Mouse (Mus musculus) hindbrain, embryonic 15.5 days (tissue): ENCODE measurements around the gene Fbh1. TPM values are rescaled to one million over a fixed set of nuclear protein-coding genes. Genes with fewer than 3 reads are reported as not detected.

Experiments used
- ATAC-seq: fragments of 200-750 bp; cut with Nextera tagmentation; 2 replicates; pipeline ENCODE4 v1.8.0; 2017; ENCODE audit warnings: low read depth, moderate number of reproducible peaks, moderate TSS enrichment; ENCODE audit not compliant: low FRiP score
- H3K27ac ChIP-seq: fragments of 300-500 bp; sonication (generic); replicated peaks from 2 replicates; pipeline ENCODE4 v1.5.1; 2015; ENCODE audit warnings: mild to moderate bottlenecking, inconsistent platforms
- H3K27me3 ChIP-seq: fragments of 300-500 bp; sonication (generic); 2 replicates; pipeline ENCODE4 v1.6.1; 2015; ENCODE audit warnings: control low read depth, inconsistent platforms
- H3K36me3 ChIP-seq: fragments of 300-500 bp; sonication (generic); 2 replicates; pipeline ENCODE4 v1.6.1; 2015; ENCODE audit warnings: control low read depth, inconsistent platforms
- H3K4me1 ChIP-seq: fragments of 300-500 bp; sonication (generic); replicated peaks from 2 replicates; pipeline ENCODE4 v1.6.1; 2015; ENCODE audit warnings: control low read depth, inconsistent platforms
- H3K4me2 ChIP-seq: fragments of 300-500 bp; sonication (generic); 2 replicates; pipeline ENCODE4 v1.6.1; 2015; ENCODE audit warnings: moderate library complexity, mild to moderate bottlenecking, inconsistent platforms
- H3K4me3 ChIP-seq: fragments of 300-500 bp; sonication (generic); 2 replicates; pipeline ENCODE4 v1.5.1; 2015; ENCODE audit warnings: mild to moderate bottlenecking, inconsistent platforms
- H3K9ac ChIP-seq: fragments of 300-500 bp; sonication (generic); 2 replicates; pipeline ENCODE4 v1.6.1; 2015; ENCODE audit warnings: inconsistent platforms
- H3K9me3 ChIP-seq: fragments of 300-500 bp; sonication (generic); 2 replicates; pipeline ENCODE4 v1.6.1; 2016; ENCODE audit warnings: control low read depth, inconsistent platforms
- WGBS: fragments of 180-500 bp; shearing (Covaris S2); methylation state at CpG from one replicate; pipeline ENCODE4 v1.1.7; 2015; 5-methylcytosine and 5-hydroxymethylcytosine counted together
- polyA plus RNA-seq: library from polyadenylated mRNA; unstranded; fragments of >200 nt; fragmentation: Nextera tagmentation; extraction: Ambion mirVana; gene quantifications from 2 replicates; pipeline ENCODE4 v1.2.1, GENCODE M21; 2015

Fbh1 gene
- polyA plus RNA-seq, 1 experiment from 2014 or later: 128 TPM

- no peak overlapping the region for H3K4me2 ChIP-seq
- no peak overlapping the region for H3K9ac ChIP-seq
- WGBS: 86% methylated on average over 10 of the region's 10 CpGs
- H3K9me3 ChIP-seq: no peaks in the 10 kb centered on the region
- H3K4me3 ChIP-seq: no peak overlapping the region
- H3K36me3 ChIP-seq: peaks cover 60% of the 10 kb centered on the region
- H3K27ac ChIP-seq: no peak overlapping the region
- no peaks in the 10 kb centered on the region for H3K27me3 ChIP-seq
- H3K4me1 ChIP-seq: no peaks in the 10 kb centered on the region
- 0 out of 2 replicates have a peak, but pooled peaks have one; percentile 21 for ATAC-seq
These were observed 10.2 kb downstream of the Fbh1 start for GRCm38 (mm10) chr2:11767161-11767545.

- Histone ChIP-seq H3K9ac (no peak overlapping the region), H3K4me3 (no peak overlapping the region), H3K36me3 (peaks cover 65% of the 10 kb centered on the region), H3K4me2 (no peak overlapping the region), H3K9me3 (no peaks in the 10 kb centered on the region), H3K27ac (no peak overlapping the region), H3K4me1 (no peaks in the 10 kb centered on the region), H3K27me3 (no peaks in the 10 kb centered on the region)
- 82% methylated on average over 5 of the region's 5 CpGs for WGBS
- 0 out of 2 replicates have a peak, but pooled peaks have one; percentile 7 for ATAC-seq
These were observed 10.8 kb downstream of the Fbh1 start for GRCm38 (mm10) chr2:11766485-11767160.

DNA sequence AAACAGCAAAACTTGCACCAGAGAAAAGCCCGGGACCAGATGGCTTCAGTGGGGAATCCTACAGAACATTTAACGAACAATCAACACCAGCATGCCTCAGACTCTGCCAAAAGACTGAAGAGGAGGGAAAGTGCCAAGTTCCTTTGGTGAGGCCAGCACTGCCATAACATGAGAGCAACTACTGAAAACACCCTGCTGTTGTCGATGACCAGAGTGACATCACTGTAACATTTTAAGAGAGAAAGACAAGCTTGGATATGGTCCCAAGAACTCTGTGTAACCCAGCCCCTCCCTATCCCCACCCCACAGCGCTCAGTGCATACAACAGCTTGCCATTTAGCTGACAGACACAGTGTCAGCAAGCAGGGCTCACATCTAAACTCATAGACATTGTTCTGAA is 11.7 kb downstream of the Fbh1 start:
- H3K9ac ChIP-seq: no peak overlapping the region
- peak; percentile 59; the same call in 1 of the 2 replicates for ATAC-seq
- peaks cover 74% of the 10 kb centered on the region for H3K36me3 ChIP-seq
- H3K9me3 ChIP-seq: no peaks in the 10 kb centered on the region
- H3K27me3 ChIP-seq: no peaks in the 10 kb centered on the region
- 67% methylated on average over 4 of the region's 4 CpGs for WGBS
- H3K4me1 ChIP-seq: no peaks in the 10 kb centered on the region
- H3K27ac ChIP-seq: no peak overlapping the region
- no peak overlapping the region for H3K4me2 ChIP-seq
- H3K4me3 ChIP-seq: no peak overlapping the region

DNA sequence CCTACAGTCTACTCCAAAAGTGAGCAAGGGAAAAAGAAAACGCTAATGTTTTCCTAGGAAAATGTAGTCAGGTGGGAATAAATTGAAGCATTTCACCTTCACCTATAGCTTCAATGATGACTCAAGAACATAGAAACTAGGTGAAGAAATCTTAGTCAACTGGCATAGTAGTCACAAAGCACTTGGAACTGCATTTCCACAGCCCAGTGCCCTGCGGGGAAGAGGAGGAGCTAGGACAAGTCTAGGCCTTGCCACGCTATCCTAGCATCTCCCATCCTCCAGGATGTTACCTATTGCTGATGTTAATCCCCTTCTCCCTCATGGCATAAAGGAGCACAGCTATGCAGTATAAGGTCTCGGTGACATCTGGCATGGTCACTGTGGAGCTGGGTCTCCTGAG is 14.8 kb downstream of the Fbh1 start:
- WGBS: 98% methylated on average over 4 of the region's 4 CpGs
- no peak for ATAC-seq

GRCm38 (mm10) chr2:11739516-11740051 is 37.8 kb downstream of the Fbh1 start:
- WGBS: 99% methylated on average over 4 of the region's 4 CpGs

More for the DNA sequence above, 14.8 kb downstream of the Fbh1 start:
- no peak overlapping the region for H3K4me3 ChIP-seq
- H3K9ac ChIP-seq: no peak overlapping the region
- peaks cover 94% of the 10 kb centered on the region for H3K36me3 ChIP-seq
- no peaks in the 10 kb centered on the region for H3K27me3 ChIP-seq
- H3K27ac ChIP-seq: no peak overlapping the region
- H3K4me2 ChIP-seq: no peak overlapping the region
- H3K4me1 ChIP-seq: no peaks in the 10 kb centered on the region
- no peaks in the 10 kb centered on the region for H3K9me3 ChIP-seq

GRCm38 (mm10) chr2:11738794-11739193 is 38.6 kb downstream of the Fbh1 start:
- peak; percentile 55; the same call in 1 of the 2 replicates for ATAC-seq

More at GRCm38 (mm10) chr2:11739516-11740051, 37.8 kb downstream of the Fbh1 start:
- no peak overlapping the region for H3K9ac ChIP-seq
- H3K4me3 ChIP-seq: no peak overlapping the region
- H3K27ac ChIP-seq: no peak overlapping the region
- no peak overlapping the region for H3K4me2 ChIP-seq
- peaks cover 46% of the 10 kb centered on the region for H3K36me3 ChIP-seq
- H3K4me1 ChIP-seq: no peaks in the 10 kb centered on the region
- no peak for ATAC-seq
- no peaks in the 10 kb centered on the region for H3K27me3 ChIP-seq
- H3K9me3 ChIP-seq: no peaks in the 10 kb centered on the region

GRCm38 (mm10) chr2:11735853-11736252 is 41.5 kb downstream of the Fbh1 start:
- Histone ChIP-seq H3K4me2 (no peak overlapping the region), H3K27me3 (no peaks in the 10 kb centered on the region), H3K4me1 (no peaks in the 10 kb centered on the region), H3K36me3 (peaks cover 14% of the 10 kb centered on the region), H3K27ac (no peak overlapping the region), H3K9me3 (no peaks in the 10 kb centered on the region), H3K9ac (no peak overlapping the region), H3K4me3 (no peak overlapping the region)
- no peak for ATAC-seq
- WGBS: 85% methylated on average over 6 of the region's 6 CpGs

More at GRCm38 (mm10) chr2:11738794-11739193, 38.6 kb downstream of the Fbh1 start:
- Histone ChIP-seq H3K27ac (no peak overlapping the region), H3K36me3 (peaks cover 42% of the 10 kb centered on the region), H3K4me3 (no peak overlapping the region), H3K27me3 (no peaks in the 10 kb centered on the region), H3K9ac (no peak overlapping the region), H3K4me1 (no peaks in the 10 kb centered on the region), H3K9me3 (no peaks in the 10 kb centered on the region), H3K4me2 (no peak overlapping the region)
- 90% methylated on average over 3 of the region's 3 CpGs for WGBS

DNA sequence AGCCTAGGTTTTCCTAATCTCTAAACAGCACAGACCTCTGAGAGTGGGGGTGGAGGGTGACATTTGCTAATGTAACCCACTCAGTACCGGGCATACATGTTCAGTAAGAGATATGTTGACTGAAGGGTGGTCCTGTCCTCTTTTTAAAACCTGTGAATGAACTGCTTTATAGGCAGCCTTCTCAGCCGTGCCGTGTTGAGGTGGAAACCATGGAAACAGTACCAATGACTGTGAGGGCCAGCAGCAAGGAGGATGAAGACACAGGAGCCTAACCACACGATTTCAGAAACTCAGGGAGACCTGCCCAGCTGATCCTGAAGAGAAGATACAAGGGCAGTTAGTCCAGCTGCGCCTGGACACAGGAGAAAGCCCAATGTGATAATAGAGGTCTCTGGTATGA is 44.4 kb downstream of the Fbh1 start:
- Histone ChIP-seq H3K27ac (no peak overlapping the region), H3K4me2 (no peak overlapping the region), H3K36me3 (0 out of 2 replicates have a peak, but pooled peaks cover 3% of the 10 kb centered on the region), H3K27me3 (no peaks in the 10 kb centered on the region), H3K9ac (no peak overlapping the region), H3K9me3 (no peaks in the 10 kb centered on the region), H3K4me3 (no peak overlapping the region), H3K4me1 (no peaks in the 10 kb centered on the region)
- ATAC-seq: peak; percentile 38; the same call in 1 of the 2 replicates
- WGBS: 63% methylated on average over 5 of the region's 5 CpGs

- no peak for ATAC-seq
- H3K4me1 ChIP-seq: no peaks in the 10 kb centered on the region
- no peak overlapping the region for H3K9ac ChIP-seq
- H3K4me2 ChIP-seq: no peak overlapping the region
- no peak overlapping the region for H3K27ac ChIP-seq
- 61% methylated on average over 3 of the region's 3 CpGs for WGBS
- no peaks in the 10 kb centered on the region for H3K36me3 ChIP-seq
- H3K9me3 ChIP-seq: no peaks in the 10 kb centered on the region
- H3K27me3 ChIP-seq: no peaks in the 10 kb centered on the region
- no peak overlapping the region for H3K4me3 ChIP-seq
These were observed 48.3 kb downstream of the Fbh1 start for GRCm38 (mm10) chr2:11729091-11729490.

GRCm38 (mm10) chr2:11727574-11727973 is 49.8 kb downstream of the Fbh1 start:
- ATAC-seq: no peak
- Histone ChIP-seq H3K4me2 (no peak overlapping the region), H3K4me3 (no peak overlapping the region), H3K9me3 (no peaks in the 10 kb centered on the region), H3K4me1 (no peaks in the 10 kb centered on the region), H3K36me3 (no peaks in the 10 kb centered on the region), H3K27ac (no peak overlapping the region), H3K9ac (no peak overlapping the region), H3K27me3 (no peaks in the 10 kb centered on the region)
- 95% methylated on average over 5 of the region's 5 CpGs for WGBS

- no peaks in the 10 kb centered on the region for H3K9me3 ChIP-seq
- H3K9ac ChIP-seq: no peak overlapping the region
- 90% methylated on average over 9 of the region's 9 CpGs for WGBS
- no peaks in the 10 kb centered on the region for H3K27me3 ChIP-seq
- H3K4me2 ChIP-seq: no peak overlapping the region
- H3K27ac ChIP-seq: no peak overlapping the region
- H3K4me1 ChIP-seq: no peaks in the 10 kb centered on the region
- H3K4me3 ChIP-seq: no peak overlapping the region
- no peaks in the 10 kb centered on the region for H3K36me3 ChIP-seq
- ATAC-seq: no peak
These were observed 54.8 kb downstream of the Fbh1 start for GRCm38 (mm10) chr2:11722564-11722963.

DNA sequence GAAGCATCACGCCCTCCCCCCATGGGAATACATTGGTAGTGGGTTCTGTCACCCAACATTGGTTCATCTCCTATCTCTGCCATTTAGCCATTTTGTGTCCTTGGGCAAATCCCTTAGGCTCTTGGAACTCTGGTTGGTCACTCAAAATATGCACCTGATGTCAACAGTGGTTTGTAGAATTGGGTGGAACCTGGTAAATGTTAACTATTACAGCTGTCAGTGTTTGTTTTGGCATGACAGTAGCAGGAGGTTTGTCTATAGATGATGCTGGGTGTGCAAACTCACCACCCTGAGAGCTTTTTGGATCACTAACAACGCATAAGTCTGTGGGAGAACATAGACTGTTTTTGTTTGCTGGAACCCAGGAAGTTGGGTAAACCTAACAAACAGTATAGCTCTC is 58.8 kb downstream of the Fbh1 start:
- no peak overlapping the region for H3K27ac ChIP-seq
- no peaks in the 10 kb centered on the region for H3K36me3 ChIP-seq
- no peak overlapping the region for H3K4me2 ChIP-seq
- no peak for ATAC-seq
- H3K9me3 ChIP-seq: no peaks in the 10 kb centered on the region
- 92% methylated on average over 2 of the region's 2 CpGs for WGBS
- no peaks in the 10 kb centered on the region for H3K4me1 ChIP-seq
- H3K27me3 ChIP-seq: no peaks in the 10 kb centered on the region
- H3K9ac ChIP-seq: no peak overlapping the region
- no peak overlapping the region for H3K4me3 ChIP-seq
